Comparison of ENCODE assay signal across 30 mouse cellular contexts in the genomic region with DNA sequence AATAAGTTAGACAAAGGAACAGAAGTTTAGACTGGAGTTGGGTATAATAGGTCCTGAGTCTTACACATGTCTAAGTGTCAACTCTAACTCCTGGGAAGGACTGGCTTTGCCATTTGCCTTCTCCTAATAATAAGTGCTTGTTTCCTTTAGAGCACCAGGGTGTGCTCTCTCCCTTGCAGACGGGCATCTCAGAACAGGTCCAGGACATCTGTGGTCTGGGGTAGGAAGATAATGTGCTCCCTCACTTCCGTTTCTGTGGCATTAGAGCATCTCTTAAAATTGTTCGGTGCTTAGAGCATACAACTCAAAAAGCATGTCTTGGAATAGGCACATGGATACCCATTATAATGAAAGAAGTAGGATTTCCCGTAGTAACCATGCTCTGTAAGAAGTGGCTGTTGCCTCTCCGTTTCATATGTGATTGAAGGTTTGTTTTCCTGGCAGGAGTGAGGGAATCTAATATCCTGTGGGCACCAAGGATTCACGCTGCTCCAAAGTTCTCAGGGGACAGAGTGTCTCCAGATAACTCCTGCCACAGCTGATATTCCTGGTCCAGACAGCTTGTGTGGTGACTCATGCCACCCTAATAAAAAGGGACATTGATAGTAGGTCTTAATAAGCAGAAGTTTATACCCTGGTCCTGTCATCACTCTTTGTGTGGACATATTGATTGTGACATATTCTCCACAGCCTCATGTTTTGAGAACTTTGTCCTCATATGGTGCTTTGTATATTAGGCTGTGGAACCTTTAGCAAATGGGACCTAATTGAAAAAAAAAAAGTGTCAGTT. TPM values are rescaled to one million over a fixed set of nuclear protein-coding genes. Genes with fewer than 3 reads are reported as not detected.
DNase-seq lines count a peak whose midpoint lies in the region; ATAC-seq and TF ChIP-seq lines count a peak whose summit lies in the region.
"Had no signal": no experiment of that assay in that cellular context is flagged by ENCODE, and none has a peak within 500 bp of the region (broad histone marks: within the 10 kb centered on the region; RNA-seq: fewer than 3 reads in every experiment).

No protein-coding gene starts in this region.

- no peak for TF ChIP-seq CTCF in lung, adult 2 months (IDR thresholded peaks at IDR 0.05; ENCODE audit: insufficient read depth, low read length)
- TF ChIP-seq CTCF in bone marrow, adult 2 months (IDR thresholded peaks at IDR 0.05; ENCODE audit: control insufficient read depth, insufficient read depth, low read length) = peak; percentile 66

- DNase-seq in adrenal gland, adult 2 months = peak; percentile 10
- DNase-seq in adrenal gland, adult 18-20 months (ENCODE audit: low spot score in 2 of 2) = no peak
- peak; percentile 7 for DNase-seq in lung, postnatal 25 days (ENCODE audit: low spot score)
- no peak for DNase-seq in lung, adult 2 months
- no peak for DNase-seq in c-Kit-positive CD71-positive TER-119-positive erythroid progenitor cells, embryonic 14.5 days (ENCODE audit: low spot score)
- DNase-seq: adrenal gland, adult 8-10 months; cerebellum, adult 11 months; cerebellum, postnatal 10 days; gastrocnemius, postnatal 10 days; heart, postnatal 14 days; lung, postnatal 14 days had no signal

- ATAC-seq in monocyte, adult 5-6 weeks (replicated peaks; ENCODE audit: insufficient number of reproducible peaks, low FRiP score, low TSS enrichment, poor library complexity, severe bottlenecking) = peak; percentile 74
- ATAC-seq in erythroid progenitor cell, adult 5-6 weeks (replicated peaks; ENCODE audit: low FRiP score, poor library complexity, severe bottlenecking) = no peak
- ATAC-seq: forebrain, embryonic 16.5 days; inflammation-experienced regulatory T-cells, adult 6 months had no signal

- no peak overlapping the region for H3K4me3 ChIP-seq in lung, adult 2 months (replicated peaks; ENCODE audit: extremely low read depth, low read depth, low read length)
- H3K4me3 ChIP-seq in bone marrow, adult 2 months (replicated peaks; ENCODE audit: control insufficient read depth, low read depth, low read length) = no peak overlapping the region
- H3K4me3 ChIP-seq: embryonic facial prominence, embryonic 13.5 days; hindbrain, embryonic 12.5 days; limb, embryonic 13.5 days; midbrain, embryonic 12.5 days; neural tube, embryonic 15.5 days had no signal

- peak overlapping the region; percentile 66 for H3K27ac ChIP-seq in bone marrow, adult 2 months (ENCODE audit: control insufficient read depth, insufficient read depth, low read depth, low read length, poor library complexity)
- H3K27ac ChIP-seq: embryonic facial prominence, embryonic 13.5 days; hindbrain, embryonic 12.5 days; limb, embryonic 13.5 days; midbrain, embryonic 12.5 days; neural tube, embryonic 15.5 days; stomach, postnatal 0 days had no signal

- no peaks in the 10 kb centered on the region for H3K4me1 ChIP-seq in lung, adult 2 months (ENCODE audit: control insufficient read depth, insufficient read depth, low read length)
- H3K4me1 ChIP-seq in bone marrow, adult 2 months (ENCODE audit: control insufficient read depth, insufficient read depth, low read length) = peaks cover 2% of the 10 kb centered on the region; the same call in 1 of the 2 replicates
- H3K4me1 ChIP-seq: embryonic facial prominence, embryonic 13.5 days; hindbrain, embryonic 12.5 days; limb, embryonic 13.5 days; midbrain, embryonic 12.5 days; neural tube, embryonic 15.5 days had no signal

- TF ChIP-seq POLR2A in lung, adult 2 months (IDR thresholded peaks at IDR 0.05; ENCODE audit: borderline replicate concordance, extremely low read depth, low read depth, low read length) = no peak
- no peak for TF ChIP-seq POLR2A in bone marrow, adult 2 months (IDR thresholded peaks at IDR 0.05; ENCODE audit: borderline replicate concordance, control insufficient read depth, low read depth, low read length)

- WGBS in lung, adult 2 months = 68% methylated on average over 6 of the region's 6 CpGs
- WGBS in bone marrow, adult 2 months = 35% methylated on average over 6 of the region's 6 CpGs

RNA-seq across cellular contexts. Expression of gene Crygb, which starts 6.7 kb away (rescaled TPM):
- not detected for total RNA-seq in adrenal gland, adult 2 months (2021)
- not detected in 2 replicates for polyA plus RNA-seq in adrenal gland, adult 2 months (2012; rRNA removed)
- total RNA-seq in adrenal gland, adult 18-20 months (2021) = not detected
- not detected in 2 replicates for polyA plus RNA-seq in lung, adult 2 months (2012; rRNA removed)
- polyA plus RNA-seq in bone marrow, adult 2 months (2011; ENCODE audit: insufficient read depth, insufficient read length, low replicate concordance, missing spikeins) = not detected in 2 replicates
- not detected in 3 replicates for total RNA-seq in monocyte, adult 5-6 weeks (2017)
- not detected in 2 replicates for total RNA-seq in erythroid progenitor cell, adult 5-6 weeks (2015; ENCODE audit: low replicate concordance)
- not detected in 2 replicates for total RNA-seq in erythroid progenitor cell, adult 5-6 weeks (2017; ENCODE audit: low replicate concordance)
- total RNA-seq: adrenal gland, adult 8-10 months; G1E; gastrocnemius, postnatal 10 days; heart, postnatal 14 days; layer of hippocampus, postnatal 25 days; left cerebral cortex, postnatal 10 days had no signal
- polyA plus RNA-seq: brain, embryonic 14.5 days; forebrain, embryonic 16.5 days; G1E; hindbrain, embryonic 12.5 days; inflammation-experienced regulatory T-cells, adult 6 months; kidney, embryonic 16.5 days; liver, embryonic 16.5 days; stomach, postnatal 0 days; thymus, postnatal 0 days had no signal

RNA-seq across cellular contexts. Expression of gene Cryga, which starts 14.4 kb away (rescaled TPM):
- not detected for total RNA-seq in adrenal gland, adult 2 months (2021)
- polyA plus RNA-seq in adrenal gland, adult 2 months (2012; rRNA removed) = not detected in 2 replicates
- total RNA-seq in adrenal gland, adult 18-20 months (2021) = not detected
- polyA plus RNA-seq in lung, adult 2 months (2012; rRNA removed) = not detected in 2 replicates
- not detected in 2 replicates for polyA plus RNA-seq in bone marrow, adult 2 months (2011; ENCODE audit: insufficient read depth, insufficient read length, low replicate concordance, missing spikeins)
- total RNA-seq in monocyte, adult 5-6 weeks (2017) = not detected in 3 replicates
- total RNA-seq in erythroid progenitor cell, adult 5-6 weeks (2015; ENCODE audit: low replicate concordance) = not detected in 2 replicates
- not detected in 2 replicates for total RNA-seq in erythroid progenitor cell, adult 5-6 weeks (2017; ENCODE audit: low replicate concordance)
- total RNA-seq: adrenal gland, adult 8-10 months; G1E; gastrocnemius, postnatal 10 days; heart, postnatal 14 days had no signal
- polyA plus RNA-seq: brain, embryonic 14.5 days; embryonic facial prominence, embryonic 13.5 days; forebrain, embryonic 16.5 days; G1E; heart, embryonic 11.5 days; hindbrain, embryonic 12.5 days; inflammation-experienced regulatory T-cells, adult 6 months; kidney, embryonic 16.5 days; limb, embryonic 13.5 days; liver, embryonic 16.5 days; midbrain, embryonic 12.5 days; stomach, postnatal 0 days; thymus, postnatal 0 days had no signal

RNA-seq across cellular contexts. Expression of gene Crygc, which starts 15.3 kb away (rescaled TPM):
- not detected for total RNA-seq in adrenal gland, adult 2 months (2021)
- polyA plus RNA-seq in adrenal gland, adult 2 months (2012; rRNA removed) = not detected in 2 replicates
- not detected for total RNA-seq in adrenal gland, adult 18-20 months (2021)
- not detected in 2 replicates for polyA plus RNA-seq in lung, adult 2 months (2012; rRNA removed)
- polyA plus RNA-seq in bone marrow, adult 2 months (2011; ENCODE audit: insufficient read depth, insufficient read length, low replicate concordance, missing spikeins) = not detected in 2 replicates
- not detected in 3 replicates for total RNA-seq in monocyte, adult 5-6 weeks (2017)
- total RNA-seq in erythroid progenitor cell, adult 5-6 weeks (2015; ENCODE audit: low replicate concordance) = not detected in 2 replicates
- total RNA-seq in erythroid progenitor cell, adult 5-6 weeks (2017; ENCODE audit: low replicate concordance) = not detected in 2 replicates
- total RNA-seq: adrenal gland, adult 8-10 months; G1E; gastrocnemius, postnatal 10 days; heart, postnatal 14 days; layer of hippocampus, postnatal 25 days; left cerebral cortex, postnatal 10 days had no signal
- polyA plus RNA-seq: brain, embryonic 14.5 days; embryonic facial prominence, embryonic 13.5 days; forebrain, embryonic 16.5 days; G1E; heart, embryonic 11.5 days; hindbrain, embryonic 12.5 days; inflammation-experienced regulatory T-cells, adult 6 months; kidney, embryonic 16.5 days; limb, embryonic 13.5 days; liver, embryonic 16.5 days; midbrain, embryonic 12.5 days; neural tube, embryonic 15.5 days; stomach, postnatal 0 days had no signal

RNA-seq across cellular contexts. Expression of gene Crygd, which starts 25.5 kb away (rescaled TPM):
- total RNA-seq in adrenal gland, adult 2 months (2021) = not detected
- 1.3 TPM in 1 of 2 replicates, not detected in the other for polyA plus RNA-seq in adrenal gland, adult 2 months (2012; rRNA removed)
- not detected for total RNA-seq in adrenal gland, adult 18-20 months (2021)
- not detected in 2 replicates for polyA plus RNA-seq in lung, adult 2 months (2012; rRNA removed)
- polyA plus RNA-seq in bone marrow, adult 2 months (2011; ENCODE audit: insufficient read depth, insufficient read length, low replicate concordance, missing spikeins) = not detected in 2 replicates
- not detected in 3 replicates for total RNA-seq in monocyte, adult 5-6 weeks (2017)
- total RNA-seq in erythroid progenitor cell, adult 5-6 weeks (2015; ENCODE audit: low replicate concordance) = not detected in 2 replicates
- total RNA-seq in erythroid progenitor cell, adult 5-6 weeks (2017; ENCODE audit: low replicate concordance) = not detected in 2 replicates
- total RNA-seq: gastrocnemius, postnatal 10 days; heart, postnatal 14 days; layer of hippocampus, postnatal 25 days; left cerebral cortex, postnatal 10 days had no signal
- polyA plus RNA-seq: brain, embryonic 14.5 days; embryonic facial prominence, embryonic 13.5 days; forebrain, embryonic 16.5 days; G1E; heart, embryonic 11.5 days; hindbrain, embryonic 12.5 days; inflammation-experienced regulatory T-cells, adult 6 months; kidney, embryonic 16.5 days; limb, embryonic 13.5 days; liver, embryonic 16.5 days; midbrain, embryonic 12.5 days; neural tube, embryonic 15.5 days; stomach, postnatal 0 days; thymus, postnatal 0 days had no signal

RNA-seq across cellular contexts. Expression of gene Gm28845, which starts 30.6 kb away (rescaled TPM):
- total RNA-seq in adrenal gland, adult 2 months (2021) = not detected
- polyA plus RNA-seq in adrenal gland, adult 2 months (2012; rRNA removed) = not detected in 2 replicates
- not detected for total RNA-seq in adrenal gland, adult 18-20 months (2021)
- not detected in 2 replicates for polyA plus RNA-seq in lung, adult 2 months (2012; rRNA removed)
- not detected in 2 replicates for polyA plus RNA-seq in bone marrow, adult 2 months (2011; ENCODE audit: insufficient read depth, insufficient read length, low replicate concordance, missing spikeins)
- total RNA-seq in monocyte, adult 5-6 weeks (2017) = not detected in 3 replicates
- not detected in 2 replicates for total RNA-seq in erythroid progenitor cell, adult 5-6 weeks (2015; ENCODE audit: low replicate concordance)
- not detected in 2 replicates for total RNA-seq in erythroid progenitor cell, adult 5-6 weeks (2017; ENCODE audit: low replicate concordance)
- total RNA-seq: adrenal gland, adult 8-10 months; G1E; gastrocnemius, postnatal 10 days; heart, postnatal 14 days had no signal
- polyA plus RNA-seq: embryonic facial prominence, embryonic 13.5 days; forebrain, embryonic 16.5 days; G1E; heart, embryonic 11.5 days; hindbrain, embryonic 12.5 days; inflammation-experienced regulatory T-cells, adult 6 months; limb, embryonic 13.5 days; liver, embryonic 16.5 days; midbrain, embryonic 12.5 days; neural tube, embryonic 15.5 days; stomach, postnatal 0 days; thymus, postnatal 0 days had no signal

Comparison
In these comparisons a context has a peak if more than half of its experiments do, and no peak if none do; other contexts are left out.
1. DNase-seq: peak in adrenal gland, adult 2 months (single experiment) and lung, postnatal 25 days (single experiment); none in adrenal gland, adult 18-20 months (0 of 2), lung, adult 2 months (single experiment) and c-Kit-positive CD71-positive TER-119-positive erythroid progenitor cells, embryonic 14.5 days (single experiment).